Mouse (Mus musculus) layer of hippocampus, adult 11-12 months (tissue): Measurements from ENCODE around the gene Calml4.
A peak's percentile ranks its signal among the peaks of the same experiment; 100 is the strongest.
"Not testable (repeated sequence)": the region's sequence is repeated elsewhere in the genome, so short reads cannot be mapped to it uniquely, and the experiment has no call there.

ENCODE experiments used
- DNase-seq: peaks from one replicate; pipeline ENCODE4 v3.0.0; 2022; ENCODE audit warnings: low spot score

Gene Calml4

DNA sequence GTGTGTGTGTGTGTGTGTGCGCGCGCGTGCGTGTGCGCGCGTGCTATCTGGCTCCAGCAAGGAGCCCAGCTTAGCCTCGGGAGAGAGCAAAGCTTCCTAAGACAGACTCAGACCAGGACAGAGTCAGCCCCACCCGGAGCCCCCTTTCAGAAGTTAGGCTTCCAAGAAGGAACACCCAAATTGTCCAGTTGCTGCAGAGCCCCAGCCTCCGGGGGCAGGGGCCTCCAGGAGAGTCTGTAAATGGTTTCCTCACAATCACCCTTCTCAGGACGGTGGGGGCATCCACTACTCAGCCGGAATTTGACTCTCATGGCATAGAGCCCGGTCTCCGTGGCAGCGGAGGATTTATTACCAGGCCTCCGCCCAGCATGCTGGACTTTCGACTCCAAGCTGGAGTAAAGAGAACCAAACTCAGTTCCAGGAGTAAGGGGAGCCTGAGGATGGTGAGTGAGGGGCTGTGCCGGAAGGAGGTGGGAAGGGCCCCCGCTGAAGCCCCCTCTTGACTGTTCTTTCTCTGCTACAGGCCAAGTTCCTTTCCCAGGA is at the start of gene Calml4:
Calml4 (plus strand) TSS at position 362 of the 543 bp plus-strand sequence.
- DNase-seq: no peak

DNA sequence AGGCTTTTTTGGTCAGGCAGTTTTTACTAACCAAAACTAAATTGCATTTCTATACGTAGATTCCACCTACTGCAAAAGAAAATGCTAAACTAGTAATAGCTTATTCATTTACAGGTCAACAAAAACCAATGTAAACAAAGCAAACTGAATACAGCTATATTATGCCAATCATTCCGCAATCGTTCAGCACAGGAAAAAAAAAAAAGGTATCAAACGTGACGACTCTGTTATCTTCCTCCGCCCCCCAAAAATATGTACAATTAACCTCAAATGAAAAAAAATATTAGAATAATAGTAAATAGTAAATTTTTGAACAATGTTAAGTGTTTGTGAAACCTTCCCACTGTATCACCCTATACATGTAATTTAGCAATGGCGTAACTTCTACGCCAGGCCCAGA is 47.8 kb upstream of the Calml4 start:
- no peak for DNase-seq

DNA sequence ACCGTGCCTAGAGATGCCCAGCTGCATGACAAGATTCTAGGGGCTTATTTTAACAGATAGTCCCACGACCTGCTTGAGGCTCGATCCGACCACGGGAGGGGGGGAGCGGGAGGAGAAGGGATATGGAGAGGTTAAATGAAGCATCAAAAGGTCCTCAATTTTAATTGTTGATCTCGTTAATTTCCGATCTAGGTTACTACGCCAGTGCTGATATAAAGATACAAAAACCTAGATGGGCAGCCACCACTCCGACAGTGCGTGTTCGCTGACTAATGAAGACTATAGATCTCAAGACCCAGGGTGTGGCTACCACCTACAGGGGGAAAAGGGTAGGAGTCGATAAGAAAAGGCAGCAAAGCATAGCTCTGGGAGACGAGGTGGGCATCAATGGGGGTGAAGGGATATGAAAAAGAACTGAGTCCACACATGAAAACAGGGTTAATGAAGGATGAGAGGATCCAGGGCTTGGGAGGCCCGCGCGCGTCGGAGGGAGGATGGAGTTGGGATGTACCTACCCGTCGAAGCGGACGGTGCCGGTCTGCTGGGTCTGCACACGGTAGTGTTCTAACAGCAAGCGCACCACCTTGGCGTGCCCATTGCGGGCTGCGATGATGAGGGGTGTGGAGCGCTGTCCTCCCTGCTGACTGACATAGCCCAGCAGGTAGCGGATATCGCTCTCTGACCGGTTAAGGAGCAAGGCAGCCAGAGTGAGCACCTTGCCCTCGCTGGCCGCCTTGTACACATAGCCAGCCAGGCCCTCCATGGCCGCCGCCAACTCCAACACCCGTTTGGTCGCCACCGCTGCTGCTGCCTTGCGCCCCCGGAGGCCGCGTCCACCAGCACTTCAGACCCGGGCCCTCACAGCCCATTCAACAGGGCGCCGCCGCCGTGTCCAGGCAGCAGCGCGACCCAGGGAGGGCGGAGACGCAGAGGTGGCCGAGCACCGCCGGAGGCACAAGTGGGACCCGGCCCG is 47.1 kb upstream of the Calml4 start:
- peak; percentile 24 for DNase-seq

DNA sequence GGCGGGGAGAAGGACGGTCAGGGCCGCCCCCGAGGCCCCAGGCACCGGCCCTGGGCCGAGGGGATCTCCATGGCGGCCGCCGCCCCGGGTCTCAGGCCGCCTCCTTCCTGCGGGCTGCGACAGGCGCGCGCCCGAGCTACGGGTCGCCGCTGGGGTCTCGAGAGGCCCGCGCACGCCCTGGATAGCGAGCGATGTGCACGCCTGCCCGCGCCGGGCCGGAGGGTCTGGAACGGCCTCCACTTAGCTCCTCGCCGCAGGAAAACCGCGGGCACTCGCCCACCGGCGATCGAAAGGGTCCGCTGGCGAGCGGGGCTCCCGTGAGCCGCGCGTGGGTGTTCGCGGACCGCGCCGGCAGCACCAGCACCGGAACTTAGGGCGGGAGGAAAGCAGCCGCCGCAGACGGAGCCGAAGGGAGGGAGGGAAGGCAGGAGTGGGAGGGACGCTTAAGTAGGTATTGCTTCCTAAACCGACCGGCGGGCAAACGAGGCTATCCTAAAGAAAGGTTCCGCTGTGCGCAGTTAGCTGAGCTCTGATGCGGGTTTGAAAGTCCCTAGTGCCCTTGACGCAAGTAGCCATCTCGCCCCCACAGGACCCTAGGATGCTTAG is 46.3 kb upstream of the Calml4 start, which contains the start of gene Fem1b:
Fem1b (minus strand) TSS at position 419 of the 606 bp plus-strand sequence.
- DNase-seq: peak; percentile 89

DNA sequence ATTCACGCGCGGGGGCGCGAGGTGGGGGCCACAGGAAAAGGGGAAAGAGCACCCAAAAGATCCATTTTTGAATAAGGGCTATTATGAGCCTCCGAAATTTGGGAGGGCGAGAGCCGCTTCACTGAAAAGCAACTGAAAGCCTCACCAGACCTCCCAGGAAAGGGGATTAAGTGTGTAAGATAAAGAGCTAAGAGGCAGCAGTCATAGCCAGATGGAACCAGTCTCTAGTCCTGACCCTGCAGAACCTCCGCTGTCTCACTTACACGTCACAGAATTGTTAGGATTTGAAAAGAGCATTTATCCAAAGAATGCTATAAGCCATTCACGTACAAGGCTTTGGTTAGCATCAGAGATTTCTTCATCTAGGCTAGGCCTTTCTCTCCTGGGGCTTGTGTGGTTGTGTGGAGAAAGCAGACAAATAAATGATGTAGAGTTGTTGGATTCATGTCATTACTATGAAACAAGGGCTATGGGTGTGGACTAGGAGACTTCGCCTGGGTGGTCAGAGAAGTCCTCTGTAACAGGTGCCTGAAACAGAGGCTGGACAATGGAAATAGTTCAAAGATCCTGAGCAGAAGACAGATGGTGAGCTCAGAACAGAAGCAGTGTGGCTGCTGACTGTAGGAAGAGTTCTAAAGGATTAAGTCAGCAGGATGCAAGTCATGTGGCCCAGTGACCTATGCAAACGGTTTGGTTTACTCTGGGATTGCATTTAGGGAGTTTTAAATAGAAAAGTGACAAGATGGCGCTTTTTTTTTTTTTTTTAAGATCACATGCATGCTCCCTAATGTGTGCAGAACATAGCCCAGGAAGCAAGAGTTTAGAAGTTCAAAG is 45.4 kb upstream of the Calml4 start:
- no peak for DNase-seq

DNA sequence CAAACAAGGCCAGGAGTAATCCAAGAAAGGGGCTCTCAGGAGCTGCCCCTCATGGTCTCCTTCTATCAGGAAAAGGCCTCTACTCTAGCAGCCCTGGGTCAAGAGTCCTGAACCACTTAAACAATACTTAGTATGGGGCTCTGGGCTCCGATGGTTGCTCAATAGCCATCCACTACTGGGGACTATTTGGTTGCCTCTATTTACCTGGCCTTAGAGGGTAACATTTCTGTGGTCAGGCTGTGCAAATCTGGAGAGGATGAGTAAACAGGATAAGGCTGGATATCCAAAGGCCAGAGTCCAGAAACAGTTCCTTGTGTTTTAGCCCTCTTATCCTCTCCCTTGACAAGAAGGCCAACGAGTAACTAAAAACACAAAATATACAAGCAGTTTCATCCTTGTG is 43.1 kb upstream of the Calml4 start:
- DNase-seq: no peak

DNA sequence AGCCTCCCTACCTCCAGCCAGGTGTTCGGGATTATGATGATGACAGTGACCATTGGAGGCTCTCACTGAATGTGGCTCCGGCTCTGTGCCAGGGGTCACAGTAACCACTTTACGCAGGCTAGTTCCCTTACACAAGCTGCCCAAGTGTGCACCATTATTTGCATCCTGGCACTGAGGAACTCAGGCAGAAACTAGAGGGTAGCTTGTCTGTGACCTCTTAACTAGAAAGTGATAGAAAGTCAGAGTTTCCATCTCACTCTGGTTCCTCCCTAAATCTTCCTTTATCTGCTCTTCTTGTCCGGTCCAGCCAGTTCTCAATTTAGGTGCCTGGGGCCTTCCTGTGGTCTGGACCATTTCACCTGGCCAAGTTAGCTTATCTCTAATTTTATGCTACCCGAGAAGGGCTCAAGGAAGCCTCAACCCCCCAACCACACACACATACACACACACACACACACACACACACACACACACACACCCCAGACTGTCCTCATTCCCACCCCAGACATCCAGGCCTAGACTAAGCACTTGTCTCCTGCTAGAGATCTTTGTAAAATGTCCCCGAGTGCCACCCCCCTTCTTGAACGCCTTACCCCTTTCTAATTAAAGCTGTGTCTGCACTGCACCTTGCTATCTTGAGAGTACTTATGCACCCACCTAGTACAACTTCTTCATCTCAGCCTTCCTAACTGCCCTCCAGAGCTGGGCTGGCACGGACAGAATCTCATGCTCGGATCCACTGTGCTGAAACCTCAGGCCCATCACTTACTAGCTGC is 41.4 kb upstream of the Calml4 start:
- DNase-seq: no peak

DNA sequence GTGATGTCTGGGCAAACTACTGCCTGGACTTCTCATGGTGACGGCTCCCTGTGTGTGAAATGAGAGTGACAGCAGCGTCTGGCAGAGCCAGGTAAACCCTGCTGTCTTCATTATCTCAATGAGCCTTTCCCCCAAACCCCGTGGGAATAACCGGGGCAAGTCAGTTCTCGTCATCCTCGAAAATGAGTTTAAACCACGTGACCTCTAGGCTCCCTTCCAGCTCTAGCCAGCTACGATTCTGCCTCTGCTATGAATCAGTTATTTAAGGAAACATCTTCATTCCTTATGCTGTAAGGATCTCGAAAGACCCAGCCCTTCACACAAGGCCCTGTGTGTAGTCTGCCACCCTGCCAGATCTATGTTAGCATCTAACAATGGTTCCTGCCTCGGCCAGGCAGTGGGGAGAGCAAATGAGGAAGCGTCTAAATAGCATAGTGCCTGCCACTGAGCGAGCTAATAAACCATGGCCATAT is 40.7 kb upstream of the Calml4 start:
- no peak for DNase-seq

DNA sequence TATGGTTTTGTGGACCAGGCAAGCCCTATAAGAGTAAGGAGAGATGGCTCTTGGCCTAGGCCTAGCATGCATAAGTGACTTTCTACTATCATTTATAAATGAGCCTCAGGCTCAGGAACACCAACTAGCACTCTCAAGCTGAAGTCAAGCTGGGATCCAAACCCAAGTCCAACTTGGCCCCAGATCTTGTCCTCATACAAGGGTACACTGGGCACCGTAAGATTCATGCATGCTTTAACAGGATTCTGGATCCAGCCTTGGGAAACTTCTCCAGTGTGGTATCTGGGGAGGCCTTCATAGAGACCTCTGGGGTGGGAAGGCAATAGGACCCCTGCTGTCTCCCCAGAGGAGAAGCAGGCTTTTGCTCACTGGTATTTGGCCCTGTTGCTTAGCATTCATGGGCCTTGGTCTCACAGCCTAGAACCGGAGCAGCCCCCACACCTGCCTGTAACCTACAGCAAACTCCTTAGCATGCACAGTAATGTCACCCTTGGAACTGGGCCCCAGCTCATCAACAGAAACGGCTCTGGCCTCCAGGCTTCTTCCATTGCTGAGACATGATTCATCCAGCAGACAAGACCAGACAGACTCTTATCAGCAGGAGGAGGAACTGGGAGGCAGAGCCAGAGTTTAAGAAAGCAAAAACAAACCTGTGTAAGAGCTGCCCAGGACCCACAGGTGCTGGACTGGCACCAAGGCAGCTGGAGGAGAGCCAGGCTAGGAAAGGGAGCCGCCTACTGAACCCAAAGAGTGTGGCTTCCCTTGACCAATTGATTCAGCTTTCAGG is 39.9 kb upstream of the Calml4 start:
- DNase-seq: no peak

DNA sequence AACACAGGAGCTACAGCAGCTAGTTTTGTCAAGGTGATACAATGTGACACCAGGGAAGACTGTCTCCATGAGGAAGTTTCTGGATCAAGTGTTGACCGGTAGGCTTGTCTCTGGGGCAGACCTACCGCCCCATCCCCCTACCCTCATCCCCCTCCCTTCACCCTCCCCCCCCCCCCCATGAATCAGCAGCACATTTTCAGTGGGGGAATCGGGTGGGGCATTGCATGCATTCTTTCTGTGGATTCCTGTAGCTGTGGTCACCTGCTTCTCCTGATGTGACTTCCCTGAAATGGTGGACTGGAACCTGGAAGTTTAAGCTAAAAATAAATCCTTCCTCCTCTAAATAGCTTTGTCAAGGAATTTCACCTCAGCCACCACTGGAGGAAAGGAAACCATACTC is 38.4 kb upstream of the Calml4 start:
- DNase-seq: no peak

DNA sequence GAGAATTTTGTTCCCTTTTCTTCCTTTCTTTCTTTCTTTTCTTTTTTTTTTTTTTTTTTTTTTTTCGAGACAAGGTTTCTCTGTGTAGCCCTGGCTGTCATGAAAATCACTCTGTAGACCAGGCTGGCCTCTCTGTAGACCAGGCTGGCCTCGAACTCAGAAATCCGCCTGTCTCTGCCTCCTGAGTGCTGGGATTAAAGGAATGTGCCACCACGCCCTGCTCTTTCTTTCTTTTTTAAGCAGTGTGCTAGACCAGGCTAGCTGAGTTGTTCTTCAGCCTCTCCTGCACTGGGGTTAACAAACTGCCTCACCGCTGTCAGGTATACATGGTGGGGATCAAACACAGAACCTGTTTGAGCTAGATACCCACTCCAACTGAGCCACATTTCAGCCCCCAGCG is 38.0 kb upstream of the Calml4 start:
- not testable (repeated sequence) for DNase-seq

DNA sequence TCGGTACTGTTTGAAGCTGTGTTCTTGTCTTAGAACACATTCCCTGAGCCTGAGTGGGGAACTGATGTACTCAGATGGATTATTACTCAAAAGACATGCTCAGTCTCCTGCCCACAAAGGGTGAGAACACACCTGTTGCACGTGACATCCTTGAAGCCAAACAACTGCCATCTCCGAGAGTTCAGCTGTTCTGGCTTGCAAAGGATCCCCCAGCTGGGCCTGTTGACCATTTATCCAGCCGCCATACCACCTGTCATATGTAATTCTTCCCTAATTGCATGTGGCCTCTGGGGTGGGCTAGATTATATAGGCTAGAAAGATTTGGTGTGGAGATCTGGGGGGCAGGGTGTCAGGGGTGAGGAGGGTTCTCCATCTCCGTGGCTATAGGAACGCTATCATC is 37.1 kb upstream of the Calml4 start:
- DNase-seq: no peak

DNA sequence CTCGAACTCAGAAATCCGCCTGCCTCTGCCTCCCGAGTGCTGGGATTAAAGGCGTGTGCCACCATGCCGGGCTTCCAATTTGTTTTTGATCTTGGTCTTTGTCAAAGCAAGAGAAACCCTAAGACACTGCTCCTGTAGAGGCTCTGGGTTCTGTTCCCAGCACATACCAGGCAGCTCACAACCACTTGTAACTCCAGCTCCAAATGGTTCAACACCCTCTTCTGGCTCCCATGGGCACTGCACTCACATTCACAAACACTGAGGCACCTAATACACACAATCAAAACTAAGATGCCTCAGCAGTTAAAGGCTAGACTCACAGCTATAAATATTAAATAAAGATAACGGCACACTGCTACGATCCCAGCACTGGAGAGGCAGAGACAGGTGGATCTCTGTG is 36.1 kb upstream of the Calml4 start:
- DNase-seq: no peak

DNA sequence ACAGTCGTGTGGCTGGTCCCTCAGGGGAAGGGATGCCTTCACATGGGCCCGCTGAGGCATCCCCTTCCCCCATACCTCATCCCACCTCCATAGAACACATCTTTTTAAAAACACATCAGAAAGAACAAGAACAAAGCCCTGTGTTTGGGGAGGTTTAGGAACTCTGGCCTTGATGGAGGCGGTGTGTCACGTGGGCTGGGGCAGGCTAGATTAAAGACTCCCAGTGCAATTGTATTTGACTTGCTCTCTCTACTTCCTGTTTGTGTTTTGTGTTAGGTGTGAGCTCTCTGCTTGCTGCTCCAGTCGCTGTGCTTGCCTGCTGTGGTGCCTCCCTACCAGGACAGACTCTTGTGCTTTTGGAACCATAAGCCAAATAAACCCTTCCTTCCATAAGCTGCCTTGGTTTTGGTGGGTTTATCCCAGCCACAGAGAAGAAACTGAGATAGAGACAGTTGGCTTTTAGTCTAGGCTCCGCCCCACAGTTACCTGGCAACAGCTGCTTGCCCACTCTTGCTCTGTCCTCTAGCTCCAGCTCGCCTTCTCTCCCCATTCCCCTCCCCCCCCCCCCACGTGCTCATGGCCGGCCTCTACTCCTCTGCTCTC is 32.0 kb upstream of the Calml4 start:
- DNase-seq: no peak

DNA sequence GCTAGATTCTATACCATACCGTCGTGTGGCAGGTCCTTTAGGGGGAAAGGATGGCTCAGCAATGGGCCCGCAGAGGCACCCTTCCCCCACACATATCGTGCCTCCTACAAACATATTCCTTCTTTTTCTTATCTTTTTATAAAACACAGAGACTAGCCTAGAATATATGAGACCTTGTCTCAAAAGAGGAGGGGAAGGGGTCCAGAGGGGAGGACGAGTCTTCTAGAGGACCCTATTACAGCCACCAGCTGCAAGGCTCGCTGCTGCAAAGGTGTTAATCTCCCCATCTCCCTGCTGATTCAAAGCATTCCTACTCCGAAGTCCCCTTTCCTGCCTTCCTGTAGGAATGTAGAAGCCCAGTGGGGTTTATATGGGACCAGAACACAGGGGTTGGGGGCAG is 31.4 kb upstream of the Calml4 start:
- DNase-seq: no peak

DNA sequence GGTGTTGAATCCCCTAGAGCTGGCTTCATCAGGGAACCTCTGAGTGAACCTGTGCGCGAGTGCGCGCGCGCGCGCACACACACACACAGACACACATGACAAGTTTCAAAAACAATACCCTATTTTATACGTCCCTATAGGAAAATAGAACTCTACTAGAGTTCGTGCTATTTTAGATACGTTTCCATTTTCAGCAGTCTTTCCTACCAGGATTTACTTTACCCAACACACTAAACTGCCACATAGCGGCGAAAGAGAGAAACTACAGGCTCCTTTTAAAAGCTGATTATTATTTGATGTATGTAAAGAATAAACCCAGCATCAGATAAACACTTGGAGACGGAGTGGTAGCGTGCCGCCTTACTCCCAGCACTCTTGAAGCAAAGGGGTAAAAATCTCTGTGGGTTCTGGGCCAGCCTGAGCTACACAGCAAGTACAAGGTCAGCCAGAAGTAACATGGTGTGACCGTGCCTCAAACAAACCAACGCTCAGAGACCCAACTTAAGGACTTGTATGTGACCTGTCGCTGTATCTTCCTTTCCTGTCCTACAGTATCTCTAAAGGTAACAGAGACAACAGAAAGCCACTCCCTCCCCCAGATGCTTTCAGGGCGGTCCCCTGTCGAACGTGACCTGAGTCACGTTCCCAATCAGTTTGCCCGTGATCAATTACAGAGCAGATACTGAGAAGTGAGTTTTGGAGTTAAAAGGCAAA is 29.8 kb upstream of the Calml4 start:
- DNase-seq: peak; percentile 59

DNA sequence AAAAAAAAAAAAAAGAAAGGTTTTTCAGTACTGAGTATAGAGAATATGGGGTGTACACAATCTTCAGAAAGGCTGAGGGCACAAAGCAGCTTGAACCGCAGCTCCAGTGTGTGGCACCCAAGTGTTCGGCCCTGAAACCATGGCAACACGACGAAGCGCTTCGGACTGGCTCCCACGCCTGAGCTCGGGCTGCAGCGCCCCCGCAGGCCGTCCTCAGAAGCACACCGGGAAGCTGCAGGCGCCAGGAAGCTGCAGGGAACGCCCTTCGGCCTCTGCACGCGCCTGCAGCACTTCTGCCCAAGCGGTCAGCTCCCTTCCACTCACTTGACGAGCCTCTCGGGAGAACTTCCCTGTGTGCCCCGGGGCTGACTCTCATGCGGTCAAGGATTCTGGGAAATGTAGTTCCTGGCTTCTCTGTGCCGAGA is 29.2 kb upstream of the Calml4 start:
- DNase-seq: peak; percentile 94

DNA sequence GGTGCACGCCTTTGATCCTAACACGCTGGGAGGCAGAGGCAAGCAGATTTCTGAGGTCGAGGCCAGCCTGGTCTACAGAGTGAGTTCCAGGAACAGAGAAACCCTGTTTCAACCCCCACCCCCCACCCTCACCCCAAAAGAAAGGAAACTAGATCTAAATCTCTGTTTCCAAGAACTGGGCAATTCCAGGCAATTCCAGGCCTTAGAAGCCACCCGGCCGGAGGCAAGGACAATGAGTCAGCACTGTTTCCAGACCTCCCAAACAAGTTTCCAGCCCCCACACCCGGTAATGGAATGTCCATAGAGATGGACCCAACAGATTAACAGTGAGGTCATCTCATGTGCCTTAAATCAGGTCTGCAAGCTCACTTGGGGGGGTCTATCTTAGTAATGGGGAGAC is 28.0 kb upstream of the Calml4 start:
- DNase-seq: no peak

DNA sequence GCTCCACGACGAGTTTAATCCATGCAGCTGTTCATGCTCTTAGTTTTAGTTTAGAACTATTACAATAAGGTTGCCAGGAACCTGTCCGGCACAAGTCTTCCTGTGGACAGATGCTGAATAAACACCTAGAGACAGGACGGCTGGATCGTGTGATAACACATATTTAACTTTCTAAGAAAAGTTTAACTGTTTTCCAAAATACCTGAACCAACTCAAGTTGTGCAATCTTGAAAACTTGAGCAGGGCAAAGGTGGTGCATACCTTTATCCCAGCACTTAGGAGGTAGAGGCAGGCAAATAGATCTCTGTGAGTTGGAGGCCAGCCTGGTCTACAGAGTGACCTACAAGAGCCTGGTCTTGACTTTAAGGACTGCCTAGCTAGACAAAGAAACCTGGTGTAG is 23.0 kb upstream of the Calml4 start:
- no peak for DNase-seq
